Mouse (Mus musculus): Measurements from ENCODE around the gene Ms4a6b. TPM values are rescaled to one million over a fixed set of nuclear protein-coding genes. Genes with fewer than 3 reads are reported as not detected.
"Not testable (repeated sequence)": the region's sequence is repeated elsewhere in the genome, so short reads cannot be mapped to it uniquely, and the experiment has no call there.

Gene Ms4a6b
- total RNA-seq (2014; rRNA removed) (2.7 and 3.0 TPM in 2 replicates), polyA plus RNA-seq (2015; fragmentation: Nextera tagmentation; extraction: Ambion mirVana) (2.0 TPM in 2 replicates)

DNA sequence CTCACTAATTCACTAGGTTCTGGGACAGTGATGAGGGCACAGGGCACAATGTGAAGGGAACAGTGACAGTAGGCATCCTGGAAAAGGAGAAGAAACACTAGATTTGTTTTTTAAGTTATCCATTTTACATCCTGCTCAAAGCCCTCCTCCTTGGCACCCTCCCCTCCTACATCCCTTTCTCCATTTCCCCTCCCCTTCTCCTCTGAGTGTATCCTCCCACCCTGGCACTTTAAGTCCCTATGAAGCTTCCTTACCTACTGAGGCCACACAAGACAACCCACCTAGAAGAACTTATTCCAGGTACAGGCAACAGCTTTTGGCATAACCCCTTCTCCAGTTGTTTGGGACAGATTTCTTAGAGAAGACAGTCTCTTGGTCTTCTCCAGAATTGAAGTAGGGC lies at the start of gene Ms4a6b:
Gene Ms4a6b (plus strand): TSS at position 267 of the 400 bp plus-strand sequence.
- H3K4me2 ChIP-seq (ENCODE audit: low read depth, low read length, poor library complexity, severe bottlenecking): no peak within 1 kb of the TSS
- TF ChIP-seq CTCF (IDR thresholded peaks at IDR 0.05): no peak
- H3K27me3 ChIP-seq (ENCODE audit: insufficient read depth, low read length): no peaks in the 10 kb centered on the region
- DNase-seq (ENCODE audit: low spot score): no peak
- ATAC-seq (ENCODE audit: low FRiP score): no peak
- H3K36me3 ChIP-seq (ENCODE audit: insufficient read depth, low read length): no peaks in the 10 kb centered on the region
- H3K27ac ChIP-seq (ENCODE audit: low read depth, low read length): no peak within 1 kb of the TSS
- no peak within 1 kb of the TSS for H3K9ac ChIP-seq (replicated peaks; ENCODE audit: low read length, poor library complexity, severe bottlenecking)
- H3K4me3 ChIP-seq (ENCODE audit: low read depth, low read length): no peak within 1 kb of the TSS
- no peaks in the 10 kb centered on the region for H3K4me1 ChIP-seq (ENCODE audit: insufficient read depth, low read length)
- H3K9me3 ChIP-seq (ENCODE audit: low read length): no peaks in the 10 kb centered on the region

DNA sequence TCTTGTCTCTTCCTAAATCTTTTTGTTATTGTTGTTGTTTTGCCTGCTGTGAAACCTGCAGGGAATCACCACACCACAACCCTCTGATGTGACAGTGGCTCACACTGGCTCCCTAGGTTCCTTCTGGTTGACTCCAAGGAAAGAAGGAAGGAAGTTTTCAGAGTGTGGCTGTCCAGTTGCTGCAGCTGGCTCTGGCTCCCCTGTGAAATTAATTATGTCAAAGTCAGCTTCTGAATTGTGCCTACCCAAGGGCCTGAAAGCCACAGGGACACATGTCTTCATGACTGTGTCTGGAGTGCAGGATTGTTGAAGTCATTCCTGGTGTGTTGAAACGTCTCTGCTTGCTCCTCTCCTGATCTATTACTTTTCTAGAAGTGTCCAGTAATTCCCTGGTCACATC lies 48.0 kb upstream of the Ms4a6b start:
- not testable (repeated sequence) for H3K4me3 ChIP-seq (ENCODE audit: low read depth, low read length); H3K9me3 ChIP-seq (ENCODE audit: low read length); H3K4me1 ChIP-seq (ENCODE audit: insufficient read depth, low read length); H3K4me2 ChIP-seq (ENCODE audit: low read depth, low read length, poor library complexity, severe bottlenecking); H3K27ac ChIP-seq (ENCODE audit: low read depth, low read length); H3K9ac ChIP-seq (replicated peaks; ENCODE audit: low read length, poor library complexity, severe bottlenecking); ATAC-seq (ENCODE audit: low FRiP score); H3K36me3 ChIP-seq (ENCODE audit: insufficient read depth, low read length); H3K27me3 ChIP-seq (ENCODE audit: insufficient read depth, low read length); DNase-seq (ENCODE audit: low spot score)
- 66% methylated on average over 1 of the region's 1 CpGs for WGBS

DNA sequence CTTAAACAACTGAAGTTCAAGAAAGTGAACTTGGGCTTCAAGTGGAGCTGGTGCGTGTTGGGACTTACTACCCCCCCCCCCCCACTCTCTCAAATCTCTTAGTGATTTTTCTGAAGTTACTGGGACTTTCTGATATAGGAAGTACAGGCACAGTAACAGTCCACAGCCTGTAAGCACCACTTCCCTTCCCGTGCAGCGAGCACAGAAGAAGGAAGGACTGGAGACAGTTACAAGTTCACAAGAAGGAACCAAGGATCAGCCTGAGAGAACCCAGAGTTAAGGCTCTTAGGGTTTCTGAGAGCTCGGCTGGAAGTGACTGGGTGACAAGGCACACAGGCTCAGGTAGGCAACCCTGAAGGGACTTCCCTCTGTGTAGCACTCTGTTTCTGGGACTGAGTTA lies 47.1 kb upstream of the Ms4a6b start, which contains the start of gene Ms4a6c:
Gene Ms4a6c (plus strand): TSS at position 152 of the 400 bp plus-strand sequence.
- H3K27ac ChIP-seq (ENCODE audit: low read depth, low read length); ATAC-seq (ENCODE audit: low FRiP score); H3K9me3 ChIP-seq (ENCODE audit: low read length); H3K4me3 ChIP-seq (ENCODE audit: low read depth, low read length); H3K4me2 ChIP-seq (ENCODE audit: low read depth, low read length, poor library complexity, severe bottlenecking); H3K4me1 ChIP-seq (ENCODE audit: insufficient read depth, low read length); DNase-seq (ENCODE audit: low spot score); H3K27me3 ChIP-seq (ENCODE audit: insufficient read depth, low read length); H3K36me3 ChIP-seq (ENCODE audit: insufficient read depth, low read length); H3K9ac ChIP-seq (replicated peaks; ENCODE audit: low read length, poor library complexity, severe bottlenecking): not testable (repeated sequence)
- WGBS: 88% methylated on average over 4 of the region's 4 CpGs

DNA sequence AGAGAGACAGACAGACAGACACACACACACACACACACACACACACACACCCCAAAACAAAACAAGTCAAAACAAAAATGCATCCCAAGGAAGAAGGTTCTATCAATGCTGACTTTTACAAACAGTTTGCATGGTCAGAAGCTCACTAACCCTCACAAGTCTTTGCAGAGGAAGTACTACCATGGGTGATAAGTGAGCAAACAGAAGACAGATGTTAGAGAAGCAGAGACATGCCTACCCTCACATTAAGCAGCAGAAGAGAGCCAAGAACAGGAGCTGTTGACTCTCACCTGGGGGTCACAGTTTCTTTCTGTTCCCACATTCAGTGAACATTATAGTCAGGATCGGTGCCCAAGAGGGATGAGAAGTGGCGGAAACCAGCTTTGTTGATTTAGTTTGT lies 36.6 kb upstream of the Ms4a6b start:
- Histone ChIP-seq H3K36me3 (ENCODE audit: insufficient read depth, low read length) (no peaks in the 10 kb centered on the region), H3K4me3 (ENCODE audit: low read depth, low read length) (no peak overlapping the region), H3K27ac (ENCODE audit: low read depth, low read length) (no peak overlapping the region), H3K4me1 (ENCODE audit: insufficient read depth, low read length) (no peaks in the 10 kb centered on the region), H3K27me3 (ENCODE audit: insufficient read depth, low read length) (no peaks in the 10 kb centered on the region), H3K9me3 (ENCODE audit: low read length) (no peaks in the 10 kb centered on the region), H3K4me2 (ENCODE audit: low read depth, low read length, poor library complexity, severe bottlenecking) (no peak overlapping the region), H3K9ac (replicated peaks; ENCODE audit: low read length, poor library complexity, severe bottlenecking) (no peak overlapping the region)
- 77% methylated on average over 2 of the region's 2 CpGs for WGBS
- TF ChIP-seq CTCF (IDR thresholded peaks at IDR 0.05): no peak
- no peak for DNase-seq (ENCODE audit: low spot score)
- ATAC-seq (ENCODE audit: low FRiP score): no peak

DNA sequence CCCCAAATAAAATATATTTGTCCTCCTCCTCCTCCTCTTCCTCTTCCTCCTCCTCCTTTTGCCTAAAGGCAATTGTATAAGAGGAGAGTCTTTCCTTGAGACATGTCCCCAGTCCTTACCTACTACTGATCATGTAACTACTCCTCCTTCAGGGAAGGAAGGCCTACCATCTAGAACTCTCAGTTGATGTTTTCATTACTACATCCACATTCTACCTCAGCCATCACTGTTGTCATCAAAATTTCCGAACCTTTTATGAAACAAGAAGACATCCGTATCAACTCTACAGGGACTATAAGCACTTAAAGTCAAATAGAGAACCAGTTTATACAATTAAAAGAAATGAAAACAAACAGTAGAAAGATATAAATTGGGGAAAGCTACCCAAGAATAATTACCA lies 33.6 kb upstream of the Ms4a6b start:
- Histone ChIP-seq H3K9me3 (ENCODE audit: low read length) (no peaks in the 10 kb centered on the region), H3K27me3 (ENCODE audit: insufficient read depth, low read length) (no peaks in the 10 kb centered on the region), H3K27ac (ENCODE audit: low read depth, low read length) (no peak overlapping the region), H3K4me2 (ENCODE audit: low read depth, low read length, poor library complexity, severe bottlenecking) (no peak overlapping the region), H3K9ac (replicated peaks; ENCODE audit: low read length, poor library complexity, severe bottlenecking) (no peak overlapping the region), H3K4me1 (ENCODE audit: insufficient read depth, low read length) (no peaks in the 10 kb centered on the region), H3K4me3 (ENCODE audit: low read depth, low read length) (no peak overlapping the region), H3K36me3 (ENCODE audit: insufficient read depth, low read length) (no peaks in the 10 kb centered on the region)
- WGBS: 88% methylated on average over 2 of the region's 2 CpGs
- ATAC-seq (ENCODE audit: low FRiP score) (no peak), DNase-seq (ENCODE audit: low spot score) (no peak)
- TF ChIP-seq CTCF (IDR thresholded peaks at IDR 0.05): no peak

DNA sequence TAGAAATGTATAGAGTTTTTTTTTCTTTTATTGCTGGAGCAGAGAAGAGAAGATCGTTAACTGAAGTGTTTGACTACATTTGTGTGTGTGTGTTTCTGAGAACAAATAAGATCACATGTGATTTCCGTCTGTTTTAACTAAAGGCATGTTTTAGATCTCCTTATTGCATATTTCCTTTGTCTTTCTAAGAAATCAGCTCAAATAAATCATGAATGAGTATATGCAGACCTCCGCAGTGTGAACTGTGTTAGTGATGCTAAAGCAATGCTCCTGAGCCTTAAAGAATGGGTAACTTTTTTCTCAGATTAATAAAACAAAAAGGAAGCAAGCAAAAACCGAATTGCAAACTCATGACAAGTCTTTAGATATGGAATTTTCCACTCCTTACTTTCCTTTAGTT lies 32.4 kb upstream of the Ms4a6b start:
- Histone ChIP-seq H3K9me3 (ENCODE audit: low read length) (no peaks in the 10 kb centered on the region), H3K4me2 (ENCODE audit: low read depth, low read length, poor library complexity, severe bottlenecking) (no peak overlapping the region), H3K4me1 (ENCODE audit: insufficient read depth, low read length) (no peaks in the 10 kb centered on the region), H3K27ac (ENCODE audit: low read depth, low read length) (no peak overlapping the region), H3K4me3 (ENCODE audit: low read depth, low read length) (no peak overlapping the region), H3K36me3 (ENCODE audit: insufficient read depth, low read length) (no peaks in the 10 kb centered on the region), H3K9ac (replicated peaks; ENCODE audit: low read length, poor library complexity, severe bottlenecking) (no peak overlapping the region), H3K27me3 (ENCODE audit: insufficient read depth, low read length) (no peaks in the 10 kb centered on the region)
- TF ChIP-seq CTCF (IDR thresholded peaks at IDR 0.05): no peak
- 80% methylated on average over 4 of the region's 4 CpGs for WGBS
- DNase-seq (ENCODE audit: low spot score): no peak
- no peak for ATAC-seq (ENCODE audit: low FRiP score)
